Mouse (Mus musculus): ENCODE results near the gene Ralgapb.

Gene Ralgapb

DNA sequence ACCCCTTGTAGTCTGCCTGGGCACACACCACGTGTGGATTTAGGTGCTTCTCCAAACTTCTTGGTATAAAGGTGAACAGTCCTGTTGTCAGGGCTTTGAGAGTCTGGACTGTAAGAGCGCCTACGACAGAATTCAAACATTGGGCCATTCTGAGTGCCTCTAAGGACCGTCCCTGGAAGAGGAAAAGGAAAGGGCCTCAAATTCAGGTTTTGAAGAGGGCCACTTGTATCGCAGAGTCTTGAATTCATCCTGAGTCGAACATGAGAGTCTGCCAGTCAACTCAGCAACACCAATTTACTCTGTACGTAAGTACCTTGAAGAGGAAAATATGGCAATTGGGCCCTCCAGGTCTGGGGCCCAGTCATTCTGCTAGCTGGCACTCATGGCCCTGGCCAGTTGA, 6.7 kb upstream of the Ralgapb start:
- no peak for DNase-seq (ENCODE audit: low spot score in 2 of 2)

DNA sequence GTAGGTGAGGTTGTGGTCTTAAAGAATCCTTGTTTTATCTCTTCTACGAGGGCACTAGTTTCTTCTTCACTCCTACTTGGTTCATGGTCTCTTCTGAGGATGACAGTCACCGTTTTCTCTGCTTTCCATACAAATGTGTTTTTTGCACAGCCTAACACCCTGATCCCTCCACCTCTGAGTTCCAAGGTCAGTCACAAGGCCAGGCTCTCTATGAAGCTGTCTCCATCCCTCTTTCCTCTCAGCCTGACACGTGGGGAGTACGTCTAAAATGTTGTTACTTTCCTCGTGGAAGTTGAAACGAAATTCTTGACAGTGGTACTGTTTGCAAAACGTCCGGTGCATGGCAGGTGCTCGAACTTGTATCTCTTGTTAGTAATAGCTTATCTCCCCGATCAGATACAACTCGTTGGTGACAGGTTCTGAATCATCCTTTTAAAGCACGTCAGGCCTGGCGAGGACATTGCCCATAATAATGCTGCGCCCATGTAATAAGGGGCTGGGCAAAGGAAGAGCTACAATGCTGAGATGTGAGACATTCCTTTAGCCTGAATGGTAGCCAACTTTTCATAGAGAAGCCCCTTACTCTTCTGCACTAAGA, 552 bp upstream of the Ralgapb start:
- DNase-seq (ENCODE audit: low spot score in 2 of 2) = no peak

GRCm38 (mm10) chr2:158410022-158411014, 670 bp downstream of the Ralgapb start:
- peak in 1 of 2 experiments; percentile 32 for DNase-seq (ENCODE audit: low spot score in 2 of 2)

DNA sequence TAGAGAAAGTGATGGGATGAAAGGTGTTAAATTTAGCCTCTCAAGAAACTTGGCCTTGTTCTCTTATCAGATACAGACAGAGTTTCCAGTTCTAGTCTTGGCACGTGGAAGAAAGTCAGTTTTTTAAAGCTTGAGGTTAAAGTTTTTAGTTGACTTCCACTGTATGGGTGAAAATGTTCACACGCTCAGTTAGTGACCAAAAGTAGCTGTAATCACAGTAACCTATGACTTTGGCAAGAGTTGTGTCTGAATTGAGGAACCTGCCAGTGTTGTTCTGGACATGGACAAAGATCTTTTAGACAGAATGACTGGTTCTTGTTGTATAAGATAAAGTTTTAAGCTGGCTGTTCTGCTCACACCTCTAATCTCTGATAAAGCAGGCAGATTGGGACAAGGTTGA, 3.6 kb downstream of the Ralgapb start:
- DNase-seq (ENCODE audit: low spot score in 2 of 2) = no peak

DNA sequence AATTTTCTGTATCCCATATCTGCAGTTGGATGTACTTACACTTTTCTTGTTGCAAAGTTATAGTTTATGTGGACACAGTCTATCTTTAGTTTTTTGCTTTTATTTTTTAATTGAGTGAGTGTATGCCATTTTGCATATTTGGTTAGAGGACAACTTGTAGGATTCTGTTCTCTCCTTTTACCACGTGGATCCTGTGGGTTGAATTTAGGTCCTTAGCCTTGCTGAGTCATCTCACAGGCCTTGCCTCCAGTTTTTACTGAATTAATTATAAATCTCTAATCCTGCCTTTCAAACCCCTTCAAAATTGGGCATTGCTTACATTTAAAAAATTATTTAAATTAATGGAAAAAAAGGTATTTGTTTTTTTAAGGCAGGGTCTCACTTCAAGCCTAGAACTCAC, 6.2 kb downstream of the Ralgapb start:
- no peak for DNase-seq (ENCODE audit: low spot score in 2 of 2)

- DNase-seq (ENCODE audit: low spot score in 2 of 2) = no peak
These were observed 9.0 kb downstream of the Ralgapb start for GRCm38 (mm10) chr2:158418663-158419062.

- DNase-seq (ENCODE audit: low spot score in 2 of 2) = no peak
These were observed 36.2 kb downstream of the Ralgapb start for GRCm38 (mm10) chr2:158445814-158446213.

DNA sequence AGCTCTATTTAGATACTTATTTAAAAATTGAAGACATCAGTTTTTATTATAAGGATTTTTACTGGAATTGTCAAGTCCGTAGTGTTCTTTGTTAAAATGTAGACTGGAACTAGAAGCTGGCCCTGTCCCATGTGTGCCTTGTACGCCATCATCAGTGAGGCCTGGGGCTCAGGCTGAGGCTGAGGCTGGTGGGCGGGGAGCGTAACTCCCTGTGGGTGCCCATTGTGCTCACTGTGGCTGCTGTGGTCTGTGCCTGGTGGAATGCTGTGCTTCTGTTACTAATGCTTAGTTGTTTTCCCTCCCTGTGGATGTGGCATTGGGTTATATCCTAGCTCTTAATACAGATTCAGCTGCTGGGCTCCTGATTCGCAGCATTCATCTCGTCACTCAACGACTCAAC, 40.2 kb downstream of the Ralgapb start:
- no peak for DNase-seq (ENCODE audit: low spot score in 2 of 2)

DNA sequence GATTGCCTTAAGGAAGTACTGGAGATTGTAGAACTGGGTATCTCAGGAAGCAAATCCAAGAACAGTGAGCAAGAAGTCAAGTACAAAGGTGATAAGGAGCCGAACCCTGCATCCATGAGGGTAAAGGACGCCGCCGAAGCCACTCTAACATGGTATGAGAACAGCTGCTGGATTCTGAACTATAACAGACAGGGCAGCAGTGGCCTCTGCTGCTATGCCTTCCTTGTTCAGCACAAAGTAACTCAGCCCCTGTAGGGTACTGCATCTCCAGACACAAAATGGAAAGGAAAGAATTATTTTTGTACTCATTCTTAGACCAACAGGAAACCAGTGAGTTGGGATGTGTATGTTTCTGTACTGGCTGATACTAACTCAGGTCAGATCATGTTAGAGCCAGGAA, 46.8 kb downstream of the Ralgapb start:
- no peak for DNase-seq (ENCODE audit: low spot score in 2 of 2)

DNA sequence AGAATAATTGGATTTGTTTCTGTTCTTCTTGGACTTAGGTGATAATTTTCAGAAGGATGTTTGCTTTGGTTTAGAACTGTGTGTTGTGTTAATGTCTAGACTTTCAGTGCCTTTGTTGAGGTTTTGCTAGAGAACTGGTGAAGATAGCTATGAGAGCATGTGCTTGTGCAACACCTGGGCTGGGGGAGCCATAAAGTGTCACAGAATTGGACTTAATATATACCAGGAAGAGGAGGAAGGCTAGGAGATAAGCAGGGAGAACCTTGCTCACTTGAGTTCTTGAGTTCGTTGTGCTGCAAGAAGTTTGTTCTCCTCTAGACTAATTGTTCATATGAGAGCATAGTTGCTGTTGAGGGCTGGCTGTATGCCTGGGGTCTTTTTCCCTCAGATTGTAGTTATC, 48.0 kb downstream of the Ralgapb start:
- no peak for DNase-seq (ENCODE audit: low spot score in 2 of 2)

DNA sequence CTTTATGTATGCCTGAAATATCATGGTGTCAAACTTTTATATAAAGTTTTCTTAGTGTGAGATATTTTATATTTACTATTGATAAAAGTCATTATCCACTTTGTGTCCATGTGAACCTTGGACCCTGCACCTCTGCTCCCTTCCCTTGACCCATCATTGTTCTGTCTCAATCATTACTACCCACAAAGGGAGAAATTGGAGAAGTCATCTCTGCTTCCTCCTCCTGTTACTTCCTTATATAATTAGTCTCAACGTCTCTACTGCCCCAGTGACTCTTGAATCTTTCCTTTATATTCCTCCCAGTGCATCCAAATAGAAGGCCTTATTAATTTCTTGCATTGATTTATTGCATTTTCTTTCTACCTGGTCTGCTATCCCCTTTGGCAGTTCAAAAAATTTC, 52.8 kb downstream of the Ralgapb start:
- DNase-seq (ENCODE audit: low spot score in 2 of 2) = no peak

- no peak for DNase-seq (ENCODE audit: low spot score in 2 of 2)
These were observed 64.5 kb downstream of the Ralgapb start for GRCm38 (mm10) chr2:158474159-158474558.

DNA sequence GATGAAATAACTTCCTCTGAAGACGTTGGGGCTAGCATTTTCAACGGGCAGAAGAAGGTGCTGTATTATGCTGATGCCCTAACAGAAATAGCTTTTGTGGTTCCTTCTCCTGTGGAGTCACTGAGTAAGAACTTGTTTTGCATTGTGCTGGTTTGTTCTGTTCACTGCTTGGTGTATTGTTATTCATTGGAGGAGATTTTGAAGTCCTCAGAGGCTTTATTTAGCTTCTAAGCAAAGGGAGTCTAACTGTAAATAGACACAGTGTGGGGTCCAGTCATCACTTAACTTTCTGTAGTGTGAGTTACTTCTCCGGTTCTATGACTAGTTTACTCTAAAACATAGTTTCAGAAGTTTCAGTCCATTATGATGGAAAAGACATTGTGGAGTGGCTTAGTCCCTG, 68.0 kb downstream of the Ralgapb start:
- no peak for DNase-seq (ENCODE audit: low spot score in 2 of 2)

- DNase-seq (ENCODE audit: low spot score in 2 of 2) = no peak
These were observed 88.8 kb downstream of the Ralgapb start for GRCm38 (mm10) chr2:158498457-158498856.

DNA sequence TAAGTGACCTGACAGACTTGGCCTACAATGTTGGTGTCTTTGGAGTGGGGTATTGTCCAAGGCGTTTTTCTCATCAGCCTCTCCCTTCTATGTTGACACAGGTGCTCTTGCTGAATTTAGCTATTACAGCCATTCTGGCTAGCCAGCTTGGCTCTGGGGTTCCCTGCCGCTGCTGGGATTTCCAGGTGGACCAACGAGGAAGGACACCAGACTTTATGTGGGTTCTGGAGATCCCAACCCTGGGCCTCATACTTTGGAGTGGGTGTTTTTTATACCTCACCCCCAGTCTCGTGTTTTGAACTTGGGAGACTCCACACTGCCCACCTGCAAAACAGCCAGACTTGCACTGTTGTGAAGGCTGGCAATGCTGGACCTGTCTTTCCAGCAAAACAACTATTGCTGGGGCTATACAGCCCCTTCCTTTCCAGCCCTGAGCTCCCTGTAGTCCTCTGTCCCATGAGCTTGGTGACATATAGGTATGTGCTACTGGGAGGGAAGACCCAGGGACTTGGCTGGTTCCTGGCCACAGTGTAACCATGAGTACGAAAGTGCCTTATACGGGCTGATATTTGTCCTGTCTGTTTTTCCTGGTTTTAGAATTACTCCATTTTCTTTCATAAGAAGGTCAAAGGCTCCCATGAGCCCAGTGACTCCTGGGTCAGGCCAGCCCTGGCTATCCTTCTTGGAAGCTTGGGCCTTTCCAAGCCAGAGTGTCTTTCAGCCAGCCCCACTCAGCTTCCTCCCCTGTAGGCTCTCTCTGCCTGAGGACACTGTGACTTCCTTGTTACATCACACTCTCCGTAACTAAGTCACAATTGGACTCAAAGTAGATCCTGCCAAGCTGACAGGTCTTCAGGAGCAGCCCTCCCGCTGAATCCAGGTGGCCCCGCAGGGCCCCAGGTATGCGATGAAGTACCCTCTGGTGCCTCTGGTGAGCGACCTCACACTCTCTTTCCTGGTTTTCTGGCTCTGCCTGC, 92.5 kb downstream of the Ralgapb start, which contains the start of gene Adig:
Gene Adig, plus strand, starts transcription at position 777 of the 977 bp plus-strand sequence.
- DNase-seq (ENCODE audit: low spot score in 2 of 2) = no peak

- no peak for DNase-seq (ENCODE audit: low spot score in 2 of 2)
These were observed 93.6 kb downstream of the Ralgapb start for GRCm38 (mm10) chr2:158503226-158503625.

DNA sequence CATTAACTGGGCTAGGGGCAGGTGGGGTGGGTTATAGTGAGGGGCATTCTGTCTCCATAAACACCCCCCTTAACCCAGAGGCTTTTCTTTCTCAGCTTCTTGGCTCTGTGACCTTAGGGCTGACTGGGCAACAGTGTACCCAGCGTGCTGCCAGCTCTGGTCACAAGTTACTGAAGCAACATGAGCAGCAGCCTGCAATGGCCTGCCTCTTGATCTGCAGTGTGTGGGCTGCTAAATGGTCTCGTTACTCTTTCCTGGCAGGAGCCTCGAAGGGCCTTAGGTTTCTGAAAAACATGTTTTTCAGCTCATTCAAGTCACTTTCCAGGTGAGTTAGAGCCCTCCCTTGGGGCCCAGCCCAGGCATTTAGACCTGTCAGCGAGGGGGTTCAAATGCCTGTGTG, 94.0 kb downstream of the Ralgapb start:
- peak in 1 of 2 experiments; percentile 52 for DNase-seq (ENCODE audit: low spot score in 2 of 2)

DNA sequence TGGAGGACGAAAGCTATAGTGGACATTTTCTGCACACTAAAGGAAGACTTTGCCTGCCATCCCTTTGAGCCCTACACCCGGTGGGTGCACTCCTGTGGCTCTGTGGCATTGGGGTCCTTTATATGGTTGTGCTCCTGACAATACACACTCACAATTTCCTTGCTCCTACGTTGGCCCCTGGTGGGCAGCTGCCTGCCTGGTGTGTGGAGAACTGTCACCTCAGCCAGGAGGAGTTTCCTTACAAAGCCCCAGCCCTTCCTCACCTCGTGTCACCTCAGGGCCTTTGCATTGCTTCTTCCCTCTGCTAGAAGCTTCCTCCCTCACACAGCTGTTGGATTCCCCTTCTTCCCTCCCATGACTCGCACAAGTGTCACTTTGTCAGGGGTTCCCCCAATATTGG, 96.8 kb downstream of the Ralgapb start:
- peak in 1 of 2 experiments; percentile 51 for DNase-seq (ENCODE audit: low spot score in 2 of 2)

DNA sequence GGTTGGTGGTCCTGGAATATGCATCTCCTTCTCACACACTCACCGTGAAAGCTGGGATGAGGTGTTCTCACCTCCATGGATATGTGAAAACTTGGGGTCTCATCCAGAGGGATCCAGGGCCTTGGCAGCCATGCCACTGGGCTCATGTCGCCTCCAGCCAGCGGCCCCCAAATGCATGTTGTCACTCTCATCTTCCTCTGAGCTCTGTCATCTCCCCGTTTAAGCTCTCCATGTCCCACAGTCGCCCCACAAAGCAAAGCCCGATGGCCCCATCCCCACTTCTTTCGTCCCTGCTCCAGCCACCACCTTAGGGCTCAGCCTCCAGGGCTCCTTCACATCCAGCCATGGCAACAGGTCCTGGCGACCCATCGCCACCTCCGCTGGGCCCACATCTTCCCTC, 97.4 kb downstream of the Ralgapb start:
- DNase-seq (ENCODE audit: low spot score in 2 of 2) = peak in 1 of 2 experiments; percentile 52

- peak; percentile 64 to 80 for DNase-seq (ENCODE audit: low spot score in 2 of 2)
These were observed 101.0 kb downstream of the Ralgapb start for GRCm38 (mm10) chr2:158510665-158511064.

DNA sequence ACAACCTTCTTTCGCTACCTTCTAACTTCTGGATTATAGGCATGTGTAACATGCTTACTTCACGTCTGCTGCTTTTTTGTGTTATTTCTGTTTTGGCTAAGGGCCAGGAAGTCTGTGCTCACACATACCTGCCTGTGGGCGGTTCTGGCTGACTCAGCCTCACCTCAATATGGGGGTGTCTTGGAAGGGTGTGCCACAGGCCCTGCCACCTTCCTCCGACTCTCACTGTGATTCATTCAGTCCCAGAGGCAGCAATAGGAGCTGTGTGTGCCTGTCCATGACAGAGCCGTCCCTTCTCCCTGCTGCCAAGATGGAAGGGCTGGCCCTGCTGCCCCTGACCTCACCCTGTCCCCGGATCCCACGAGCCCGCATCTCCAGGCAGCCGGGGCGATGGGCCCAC, 102.9 kb downstream of the Ralgapb start, which contains the start of gene Arhgap40:
Gene Arhgap40, plus strand, starts transcription at position 269 of the 400 bp plus-strand sequence.
- no peak for DNase-seq (ENCODE audit: low spot score in 2 of 2)
